Mouse (Mus musculus) left cerebral cortex, postnatal 4 days (tissue): ENCODE measurements around the gene Axin1. TPM values are rescaled to one million over a fixed set of nuclear protein-coding genes. Genes with fewer than 3 reads are reported as not detected.
"Not testable (repeated sequence)": the region's sequence is repeated elsewhere in the genome, so short reads cannot be mapped to it uniquely, and the experiment has no call there.

Experiments
- DNase-seq: peaks from one replicate; pipeline ENCODE4 v3.0.0-alpha.2; 2022
- intact Hi-C: fragments of 180-260 bp; cut with DNase I; formaldehyde crosslinking; loops from one replicate; pipeline ENCODE4 v1.15.1; 2025
- total RNA-seq, 2 experiments: library from RNA; stranded (reverse); gene quantifications; 2 replicates each; pipeline ENCODE4 v1.2.3; 2021

The Axin1 gene
- 10 to 100 TPM; 37.5 to 37.8 TPM for total RNA-seq

DNA sequence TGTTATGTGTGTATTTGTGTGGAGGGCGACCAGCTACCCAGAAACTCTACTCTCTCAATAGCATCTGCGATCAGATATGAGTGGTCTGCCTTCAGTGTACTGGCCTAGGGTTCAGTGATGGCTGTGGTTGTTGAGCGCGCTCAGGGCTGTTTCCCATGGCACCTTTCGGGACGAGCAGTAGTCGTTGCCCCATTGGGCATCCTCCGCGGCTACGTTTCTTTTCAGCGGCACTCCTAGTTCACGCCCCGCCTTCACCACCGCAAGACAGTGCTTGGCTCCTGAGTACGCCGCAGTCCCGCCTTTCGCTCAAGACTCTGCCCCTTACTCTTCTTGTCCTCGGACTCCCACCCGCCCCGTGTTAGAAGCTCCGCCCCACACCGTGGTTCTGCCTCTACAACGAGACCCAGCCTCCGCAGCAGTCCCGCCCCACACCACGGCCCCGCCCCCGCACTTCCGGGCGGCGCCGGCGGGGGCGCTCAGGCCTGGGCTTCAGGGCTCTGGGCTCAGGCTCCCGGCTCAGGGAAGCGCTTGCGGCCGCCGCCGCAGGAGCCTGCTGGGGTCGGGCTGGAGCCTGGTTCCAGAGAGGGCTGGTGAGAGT lies at the start of gene Axin1:
Gene Axin1 (plus strand): TSS at position 450 of the 598 bp plus-strand sequence.
- intact Hi-C loops = loop anchor here (10.0 kb wide), 1 partner anchor 106 kb away; the partner anchor contains the start of gene Fam234a
- peak; percentile 97 for DNase-seq

DNA sequence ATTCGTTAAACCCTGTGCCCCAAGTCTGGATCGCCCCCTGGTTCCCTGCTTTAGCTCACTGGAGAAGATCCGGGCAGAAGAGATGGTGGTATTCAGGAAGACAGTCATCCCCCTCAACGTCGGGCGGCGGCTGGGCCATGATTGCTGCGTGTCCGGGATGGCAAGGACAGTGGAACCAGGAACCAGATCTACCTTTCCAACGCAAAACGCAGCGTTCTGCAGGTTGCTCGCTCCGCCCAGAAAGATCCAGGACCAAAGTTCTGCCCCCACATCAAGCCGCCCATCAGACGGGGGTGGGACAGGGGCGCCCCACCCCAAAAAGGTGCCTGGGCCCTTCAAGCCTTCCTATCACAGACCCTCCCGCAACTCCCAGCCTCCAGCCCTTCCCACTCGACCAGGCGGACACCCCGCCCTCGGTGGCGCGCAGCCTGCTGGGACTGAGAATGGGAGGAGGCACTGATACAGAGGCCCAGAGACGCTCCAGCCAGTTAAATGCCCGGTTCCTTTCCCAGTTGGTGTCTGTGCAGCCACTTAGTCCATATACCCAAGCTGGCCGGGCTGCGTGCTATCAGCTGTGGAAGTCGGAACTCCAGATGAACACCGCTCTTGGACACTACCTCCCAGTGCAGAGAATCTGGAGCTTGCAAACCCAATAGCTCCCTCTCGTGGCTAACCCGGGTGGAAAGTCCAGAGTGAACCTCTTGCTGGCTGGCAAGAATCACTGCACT lies 48.4 kb upstream of the Axin1 start, which contains the start of gene Decr2:
Gene Decr2 (minus strand): TSS at position 433 of the 728 bp plus-strand sequence.
- intact Hi-C loops = no loop called here
- peak; percentile 90 for DNase-seq

DNA sequence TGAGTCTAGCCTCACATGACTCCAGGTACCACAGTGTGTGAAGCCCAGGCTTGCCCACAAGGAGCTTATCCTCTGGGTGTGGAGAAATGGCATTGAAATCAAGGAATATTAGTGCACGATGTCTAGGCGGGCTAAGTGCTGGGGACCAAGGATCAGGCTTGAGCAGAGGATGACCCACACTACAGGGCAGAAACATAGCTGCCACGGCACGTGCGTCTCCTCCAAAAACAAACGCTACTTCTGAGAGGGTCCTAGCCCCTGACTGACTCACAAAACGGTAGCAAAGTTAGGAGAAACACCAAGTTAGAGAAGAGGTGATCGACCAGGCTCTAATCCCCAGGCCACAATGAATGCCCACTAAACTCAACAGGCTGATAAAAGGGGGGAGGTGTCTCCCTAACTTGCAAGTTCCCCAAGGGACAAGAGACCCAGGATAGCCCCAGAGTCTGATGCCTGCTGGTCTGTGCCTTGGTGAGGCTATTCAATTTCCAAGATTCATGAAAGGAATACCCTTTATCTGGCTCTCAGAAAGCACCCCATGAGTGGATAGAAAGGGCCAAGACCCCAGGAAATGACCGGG lies 43.9 kb upstream of the Axin1 start:
- DNase-seq = no peak
- intact Hi-C loops = no loop called here

DNA sequence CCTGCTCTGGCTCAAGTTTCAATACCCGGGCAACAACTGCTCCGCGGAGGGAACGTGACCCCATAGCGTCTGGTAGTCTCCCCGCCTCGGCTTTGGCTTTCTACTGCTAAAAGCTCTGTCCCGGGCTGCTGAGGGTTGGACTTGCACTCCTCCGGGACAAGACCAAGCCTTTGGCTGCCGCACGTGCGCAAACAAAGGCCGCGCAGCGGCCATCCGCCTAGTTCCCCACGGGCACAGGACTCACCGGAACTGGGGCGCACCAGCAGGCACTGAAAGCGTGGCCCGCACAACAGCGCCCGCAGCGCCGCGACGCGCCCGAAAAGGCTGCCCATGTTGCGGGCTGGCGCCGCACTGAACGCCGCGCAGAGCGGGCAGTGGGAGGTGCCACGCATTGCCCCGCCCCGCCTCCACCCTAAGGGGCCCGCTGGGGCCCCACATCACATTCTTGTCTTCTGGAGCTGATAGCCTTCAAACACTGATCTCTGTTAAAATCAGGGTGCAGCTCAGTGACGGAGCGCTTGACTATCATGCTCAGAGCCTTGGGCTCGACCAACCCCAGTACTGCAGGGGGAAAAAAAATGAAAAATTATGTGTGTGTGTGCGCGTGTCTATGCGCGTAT lies 43.3 kb upstream of the Axin1 start, which contains the start of gene Nme4:
Gene Nme4 (minus strand): TSS at position 482 of the 620 bp plus-strand sequence.
- intact Hi-C loops = no loop called here

DNA sequence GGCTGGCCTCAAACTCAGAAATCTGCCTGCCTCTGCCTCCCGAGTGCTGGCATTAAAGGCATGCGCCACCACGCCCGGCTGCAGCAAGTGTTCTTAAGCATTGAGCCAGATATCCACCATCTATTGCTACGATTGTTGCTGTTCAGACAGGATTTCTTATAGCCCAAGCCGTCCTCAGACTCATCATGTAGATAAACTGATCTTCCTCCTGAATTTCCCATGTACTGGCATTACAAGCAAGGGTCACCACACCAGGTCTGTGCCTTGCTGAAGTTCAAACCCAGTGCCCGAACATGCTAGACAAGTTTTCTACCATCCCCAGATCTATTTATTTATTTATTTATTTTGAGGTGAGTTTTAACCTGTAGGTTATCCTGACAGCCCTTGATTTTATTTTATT lies 40.0 kb upstream of the Axin1 start:
- no peak for DNase-seq
- intact Hi-C loops = no loop called here

More for the DNA sequence above, 43.3 kb upstream of the Axin1 start, which contains the start of gene Nme4:
- DNase-seq = peak; percentile 61

DNA sequence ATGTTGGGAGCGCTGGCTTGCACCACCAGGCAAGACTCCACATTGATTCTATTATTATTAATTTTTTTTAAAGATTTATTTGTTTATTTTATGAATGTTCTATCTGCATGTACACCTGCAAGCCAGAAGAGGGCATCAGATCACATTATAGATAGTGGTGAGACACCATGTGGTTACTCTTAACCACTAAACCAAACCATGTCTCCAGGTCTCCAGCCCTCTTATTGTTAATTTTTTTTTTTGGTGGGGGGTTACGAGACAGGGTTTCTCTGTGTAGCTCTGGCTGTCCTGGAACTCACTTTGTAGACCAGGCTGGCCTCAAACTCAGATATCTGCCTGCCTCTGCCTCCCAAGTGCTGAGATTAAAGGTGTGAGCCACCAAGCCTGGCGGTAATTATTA lies 39.2 kb upstream of the Axin1 start:
- intact Hi-C loops = not testable (repeated sequence)

DNA sequence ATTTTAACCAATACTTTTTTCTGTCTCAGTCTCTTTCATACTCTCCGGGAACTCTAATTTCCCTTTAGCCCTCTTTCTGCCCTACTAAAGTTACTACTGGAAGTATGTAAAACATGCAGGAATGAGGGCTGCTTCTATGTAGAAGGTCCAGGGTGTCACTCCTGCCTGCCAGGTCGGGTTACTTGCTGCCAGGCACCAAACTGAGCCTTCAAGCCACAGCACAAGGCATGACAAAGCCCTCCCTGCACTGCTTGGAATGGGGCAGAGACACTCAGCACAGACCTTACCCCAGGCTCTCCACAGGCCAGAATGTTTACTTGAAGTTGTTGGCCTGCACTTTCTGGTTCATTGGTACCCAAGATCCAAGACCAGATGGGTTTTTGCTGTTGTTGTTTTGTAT lies 38.3 kb upstream of the Axin1 start:
- DNase-seq = no peak
- intact Hi-C loops = no loop called here

More for the DNA sequence above, 39.2 kb upstream of the Axin1 start:
- not testable (repeated sequence) for DNase-seq

DNA sequence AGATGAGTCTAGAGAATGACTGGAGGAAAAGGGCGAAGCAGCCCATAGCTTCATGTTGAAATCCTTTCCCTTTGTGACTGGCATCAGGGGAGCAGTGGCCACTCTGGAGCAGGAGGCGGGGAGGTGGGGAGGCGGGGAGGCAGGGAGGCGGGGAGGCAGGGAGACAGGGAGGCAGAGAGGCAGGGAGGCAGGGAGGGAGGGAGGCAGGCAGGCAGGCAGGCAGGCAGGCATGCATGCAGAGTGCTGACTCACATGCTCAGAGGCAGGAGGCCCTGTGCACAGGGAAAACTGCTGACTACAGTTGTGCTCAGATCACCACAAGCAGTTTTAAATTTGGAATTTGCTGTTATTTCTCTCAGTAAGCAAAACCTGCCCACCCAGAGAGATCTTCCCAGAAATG lies 37.0 kb upstream of the Axin1 start:
- intact Hi-C loops = no loop called here
- DNase-seq = no peak

DNA sequence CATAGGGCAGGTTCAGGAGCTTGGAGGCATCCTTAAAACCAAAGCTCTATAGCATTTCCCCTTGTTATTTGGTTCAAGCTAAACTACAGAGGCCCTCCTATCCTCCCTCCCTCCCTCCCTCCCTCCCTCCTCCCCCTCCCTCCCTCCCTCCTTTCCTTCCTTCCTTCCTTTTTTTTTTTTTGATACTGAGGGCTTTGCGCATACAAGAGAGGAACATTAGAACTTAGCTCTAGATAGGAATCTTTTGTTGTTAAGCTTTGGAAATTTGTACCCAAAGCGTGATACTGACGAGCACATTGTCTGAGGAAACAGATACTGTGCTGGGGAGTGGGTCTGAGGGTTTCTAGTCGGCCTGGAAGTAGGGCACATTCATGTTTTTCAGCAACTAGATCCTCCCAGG lies 32.9 kb upstream of the Axin1 start:
- DNase-seq = no peak

DNA sequence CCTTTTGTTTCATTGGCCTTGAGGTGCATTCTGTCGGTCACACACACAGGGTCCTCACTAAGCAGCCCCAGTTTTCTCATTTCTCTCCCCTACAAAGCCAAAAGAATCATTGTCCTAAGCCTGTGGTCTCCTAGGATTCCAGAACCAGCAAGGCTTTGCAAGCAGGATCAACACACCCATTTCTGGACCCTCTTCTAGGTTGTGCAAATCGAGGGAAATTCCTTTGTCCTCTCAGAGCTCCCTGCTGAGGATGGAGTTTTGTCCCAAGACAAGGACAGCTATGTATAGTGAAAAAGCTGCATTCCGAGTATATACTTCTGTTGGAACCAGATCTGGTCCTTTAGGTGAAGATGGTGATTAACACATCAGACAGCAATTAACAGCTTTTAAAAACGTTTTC lies 28.3 kb upstream of the Axin1 start:
- intact Hi-C loops = no loop called here
- no peak for DNase-seq

More for the DNA sequence above, 32.9 kb upstream of the Axin1 start:
- intact Hi-C loops = no loop called here

DNA sequence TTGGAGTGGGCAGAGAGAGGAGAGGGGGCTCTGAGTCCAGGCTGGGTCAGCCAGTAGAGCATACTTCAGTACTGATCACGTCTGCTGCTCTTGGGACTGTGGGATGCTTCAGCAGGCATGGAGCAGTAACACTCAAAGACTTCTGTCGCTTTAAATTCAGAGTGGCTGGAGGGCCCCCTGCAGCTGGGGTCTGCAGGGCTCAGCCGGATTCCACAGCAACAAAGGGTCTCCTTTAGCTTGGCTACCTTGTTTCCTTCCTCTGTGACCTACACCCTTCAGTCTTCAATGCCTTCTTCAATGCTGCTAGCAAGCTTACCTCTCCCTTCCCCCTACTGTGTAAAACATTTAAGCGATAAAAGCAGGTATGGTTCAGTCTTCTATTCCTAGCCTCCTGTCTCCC lies 27.5 kb upstream of the Axin1 start:
- intact Hi-C loops = no loop called here
- no peak for DNase-seq

DNA sequence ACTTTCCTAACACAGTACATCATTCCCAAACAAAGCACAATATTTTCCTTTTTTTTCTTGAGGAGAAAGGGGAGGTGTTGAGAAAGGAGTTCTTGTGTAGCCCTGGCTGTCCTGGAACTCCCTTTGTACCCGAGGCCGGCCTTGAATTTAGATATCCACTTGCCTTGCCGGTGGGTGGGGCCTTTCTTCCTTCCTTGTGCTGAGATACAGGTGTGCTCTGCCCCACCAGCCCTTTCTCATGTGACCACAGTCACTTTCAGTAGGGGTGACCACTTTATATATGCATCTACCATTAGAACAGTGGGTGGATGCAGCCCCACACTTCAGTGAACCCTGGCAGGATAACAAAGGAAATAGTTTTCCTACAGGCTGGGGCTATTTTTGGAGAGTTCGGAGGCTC lies 26.8 kb upstream of the Axin1 start:
- no peak for DNase-seq
- intact Hi-C loops = no loop called here

DNA sequence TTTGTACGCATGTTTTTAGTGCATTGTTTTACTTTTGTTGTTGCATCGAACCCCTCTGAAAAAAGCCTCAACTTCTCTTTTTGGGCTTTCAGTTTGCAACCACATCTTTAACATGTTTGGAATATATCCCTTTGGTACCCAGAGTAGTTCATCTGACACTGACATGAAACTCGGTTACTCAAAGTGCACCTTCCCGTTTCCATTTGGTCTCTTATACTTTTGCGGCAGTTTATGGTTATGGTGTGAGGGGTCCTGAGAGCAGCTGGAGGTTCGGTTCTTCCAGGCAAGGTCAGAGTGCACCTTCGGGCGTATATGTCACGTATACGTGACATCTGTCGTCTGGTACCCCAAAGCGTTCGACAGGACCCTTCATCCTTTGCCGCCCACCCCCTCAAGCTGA lies 25.7 kb upstream of the Axin1 start:
- intact Hi-C loops = no loop called here
- DNase-seq = no peak

DNA sequence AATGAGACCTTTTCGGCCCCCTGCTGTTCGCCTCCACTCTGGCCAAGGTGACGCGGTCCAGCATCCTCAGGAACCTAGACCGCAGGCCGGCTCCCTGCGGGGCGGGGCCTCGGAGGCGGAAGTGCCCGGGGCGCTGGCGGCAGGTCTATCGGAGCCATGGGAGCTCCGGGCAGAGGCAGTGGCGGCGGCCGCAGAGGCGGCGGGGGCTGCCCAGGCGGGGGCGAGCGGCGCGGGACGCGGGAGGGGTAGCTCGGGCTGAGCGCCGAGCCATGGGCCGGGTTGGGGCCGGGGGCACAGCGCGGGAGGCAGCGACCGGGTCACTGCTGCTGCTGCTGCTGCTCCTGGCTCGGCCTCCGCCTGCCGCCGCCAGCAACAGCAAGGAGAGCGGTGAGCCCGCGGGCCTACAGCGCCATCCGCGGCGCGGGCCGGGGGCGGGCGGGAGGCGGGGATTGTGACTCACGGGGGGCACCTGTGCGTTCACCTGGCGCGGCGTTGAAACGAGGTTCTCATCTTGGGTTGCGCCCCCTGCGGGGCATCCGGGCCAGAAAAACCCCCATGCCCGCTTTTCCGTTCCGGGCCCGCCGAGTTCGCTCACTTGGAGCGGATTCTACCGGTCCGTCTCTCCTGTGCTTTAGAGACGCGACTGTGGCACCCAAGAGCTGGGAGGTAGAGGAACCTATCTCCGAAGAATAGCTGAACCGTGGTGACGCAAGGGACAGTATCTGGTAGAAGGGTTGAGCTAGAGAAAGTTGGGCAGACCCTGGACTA lies 25.1 kb upstream of the Axin1 start, which contains the start of gene Tmem8:
Gene Tmem8 (plus strand): TSS at position 119 of the 768 bp plus-strand sequence.
- intact Hi-C loops = no loop called here
- peak; percentile 54 for DNase-seq

DNA sequence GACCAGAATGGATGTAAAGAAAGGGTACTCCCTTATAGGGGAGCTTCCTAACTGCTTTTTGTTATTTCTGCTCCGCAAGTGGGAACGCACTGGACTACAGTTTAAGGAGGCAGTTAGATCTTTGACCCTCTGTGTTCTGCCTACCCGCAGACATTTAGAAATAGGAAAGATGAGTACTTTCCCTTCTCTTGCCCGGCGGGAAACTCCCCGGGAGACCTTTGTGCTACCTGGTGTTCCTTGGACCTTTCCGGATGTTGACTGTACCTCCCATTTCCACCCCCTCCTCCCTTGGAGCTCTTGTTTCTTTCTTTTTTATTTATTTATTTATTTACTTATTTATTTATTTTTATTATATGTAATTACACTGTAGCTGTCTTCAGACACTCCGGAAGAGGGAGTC lies 24.4 kb upstream of the Axin1 start:
- no peak for DNase-seq
- intact Hi-C loops = no loop called here

DNA sequence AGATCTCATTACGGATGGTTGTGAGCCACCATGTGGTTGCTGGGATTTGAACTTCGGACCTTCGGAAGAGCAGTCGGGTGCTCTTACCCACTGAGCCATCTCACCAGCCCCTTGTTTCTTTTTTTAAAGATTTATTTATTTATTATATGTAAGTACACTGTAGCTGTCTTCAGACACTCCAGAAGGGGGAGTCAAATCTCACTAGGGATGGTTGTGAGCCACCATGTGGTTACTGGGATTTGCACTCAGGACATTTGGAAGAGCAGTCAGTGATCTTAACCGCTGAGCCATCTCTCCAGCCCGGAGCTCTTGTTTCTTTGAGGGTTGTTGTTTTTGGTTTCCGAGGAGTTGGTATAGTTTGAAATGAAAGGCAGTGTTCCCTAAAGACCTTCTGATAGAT lies 24.0 kb upstream of the Axin1 start:
- intact Hi-C loops, DNase-seq: not testable (repeated sequence)

DNA sequence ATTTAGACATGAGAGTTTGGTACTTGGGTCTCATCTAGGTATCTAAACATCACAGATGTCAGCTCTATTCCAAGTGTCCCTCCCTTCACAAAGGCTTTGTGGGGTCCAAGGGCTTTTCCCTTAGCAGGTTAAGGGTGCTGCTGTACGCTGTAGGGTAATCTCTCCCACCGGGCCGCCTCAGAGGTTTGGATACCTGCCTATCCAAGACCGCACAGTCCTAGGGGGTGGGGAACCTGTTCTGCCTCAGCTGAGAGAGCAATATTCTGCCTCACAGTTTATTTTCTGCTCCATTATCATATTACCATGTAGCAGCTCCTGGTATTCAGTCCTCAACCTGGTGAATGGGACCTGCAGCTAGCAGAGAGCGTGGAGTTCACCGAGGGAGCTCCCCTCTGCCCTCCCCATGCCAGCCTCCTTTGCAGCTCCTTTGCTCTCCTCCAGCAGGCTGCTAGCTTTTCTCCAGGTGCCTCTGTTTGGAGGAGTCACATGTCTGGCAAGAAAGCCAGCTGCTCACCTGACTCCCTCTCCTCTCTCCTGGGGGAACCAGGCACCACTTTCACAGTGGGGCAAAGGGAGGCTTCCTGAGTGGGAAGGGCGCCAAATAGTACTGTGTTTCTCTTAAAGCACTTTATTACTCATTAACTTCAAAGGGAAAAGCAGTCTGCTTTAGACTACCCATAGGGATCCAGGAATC lies 23.1 kb upstream of the Axin1 start:
- intact Hi-C loops = no loop called here
- no peak for DNase-seq

DNA sequence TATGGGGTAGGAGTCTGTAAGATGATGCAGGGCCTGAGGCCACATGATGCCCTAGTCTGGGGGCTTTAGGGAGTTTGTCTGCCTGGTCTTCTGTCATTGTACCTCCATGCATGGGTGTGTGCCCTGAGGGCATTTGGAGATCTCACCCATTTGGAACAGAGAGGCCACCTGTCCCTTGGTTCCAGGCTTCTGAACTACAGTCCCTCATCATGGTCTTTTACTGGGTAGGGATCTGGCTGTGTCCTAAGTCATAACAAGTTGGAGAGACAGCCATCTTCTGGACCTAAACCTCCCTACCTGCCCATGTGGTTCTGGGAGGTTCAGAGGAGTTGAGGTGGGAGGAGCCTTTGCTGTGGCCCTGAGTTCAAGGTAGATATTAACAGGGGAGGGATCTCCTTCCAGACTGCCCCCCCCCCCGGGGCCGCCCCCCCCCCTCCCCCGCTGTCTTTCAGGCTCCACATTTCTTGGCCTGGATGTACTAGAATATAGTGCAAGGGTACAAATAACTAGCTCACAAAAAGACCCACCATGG lies 22.5 kb upstream of the Axin1 start:
- no peak for DNase-seq
- intact Hi-C loops = no loop called here

DNA sequence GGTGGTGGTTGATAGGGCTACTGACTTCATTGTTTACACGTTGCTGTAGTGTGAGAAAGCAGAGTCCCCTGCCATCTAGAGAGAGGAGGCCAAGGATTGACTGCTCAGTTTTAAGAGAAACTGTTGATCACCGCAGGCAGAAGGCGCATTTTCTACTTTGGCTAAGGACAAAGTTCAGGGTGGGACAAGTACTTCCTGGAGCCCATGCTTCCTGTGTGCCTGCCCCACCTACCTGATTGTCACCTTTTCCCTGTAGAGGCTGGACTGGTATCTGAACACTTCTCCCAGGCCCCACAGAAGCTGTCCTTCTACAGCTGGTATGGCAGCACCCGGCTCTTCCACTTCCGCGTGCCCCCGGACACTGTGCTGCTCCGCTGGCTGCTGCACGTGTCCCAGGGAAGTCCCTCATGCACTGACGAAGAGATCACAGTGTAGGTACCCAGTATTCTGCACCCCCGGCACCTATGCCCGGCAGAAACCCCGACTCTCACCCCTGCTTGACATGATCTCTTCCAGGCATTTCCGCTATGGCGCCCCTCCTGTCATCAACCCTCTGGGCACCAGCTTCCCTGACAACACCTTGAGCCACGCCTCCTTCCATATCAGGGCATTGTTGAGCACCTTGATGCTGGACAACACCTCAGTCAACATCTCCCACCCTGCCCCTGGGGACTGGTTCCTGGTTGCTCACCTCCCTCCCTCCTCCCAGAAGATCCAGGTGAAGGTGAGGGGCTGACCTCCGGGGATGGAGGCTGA lies 21.8 kb upstream of the Axin1 start:
- DNase-seq = no peak
- intact Hi-C loops = no loop called here
